Mouse (Mus musculus): ENCODE measurements at regions not wholly inside any gene's neighbourhood (a gene's known extent, or its start where the extent isn't known, plus 50 kb on each side); places are given as distances from the start of the nearest gene placed in this dataset.
A peak's percentile ranks its signal among the peaks of the same experiment; 100 is the strongest.

DNA sequence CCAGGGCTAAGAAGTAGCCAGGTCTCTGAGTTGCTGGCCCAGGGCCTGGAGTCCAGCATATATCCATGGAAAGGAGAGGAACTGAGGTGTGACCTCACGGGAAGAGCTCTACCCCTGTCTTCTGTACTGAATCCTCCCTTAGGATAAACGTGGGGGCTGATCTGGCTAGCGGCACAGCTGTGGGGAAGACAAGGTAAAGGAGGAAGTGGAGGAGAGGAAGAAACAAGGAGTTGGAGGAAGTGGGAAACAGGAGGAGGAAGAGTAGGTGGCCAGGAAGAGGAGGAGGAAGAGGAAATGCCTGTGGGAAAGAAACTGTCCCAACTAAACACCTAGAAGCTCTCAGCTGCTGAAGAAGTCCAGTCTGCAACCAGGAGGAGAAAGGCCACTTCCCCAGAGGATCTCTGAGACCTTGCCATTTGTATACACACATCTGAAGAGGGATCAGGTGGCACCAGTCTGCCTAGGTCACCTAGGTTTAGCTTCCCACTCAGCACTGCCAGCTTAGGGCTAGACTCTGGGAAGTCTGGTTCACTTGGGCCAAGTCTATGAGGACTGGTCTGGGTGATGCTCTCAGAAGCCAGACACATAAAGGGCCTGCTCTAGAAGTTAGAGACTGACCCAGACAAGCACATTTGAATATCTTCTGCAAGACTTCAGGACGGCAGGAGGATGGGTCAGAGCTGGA lies 100.6 kb upstream of the Jun start:
- DNase-seq = no peak
- intact Hi-C loops (cut with DNase I) = loop anchor here (5.0 kb wide), 1 partner anchor 75 kb away; no protein-coding TSS in a partner anchor

DNA sequence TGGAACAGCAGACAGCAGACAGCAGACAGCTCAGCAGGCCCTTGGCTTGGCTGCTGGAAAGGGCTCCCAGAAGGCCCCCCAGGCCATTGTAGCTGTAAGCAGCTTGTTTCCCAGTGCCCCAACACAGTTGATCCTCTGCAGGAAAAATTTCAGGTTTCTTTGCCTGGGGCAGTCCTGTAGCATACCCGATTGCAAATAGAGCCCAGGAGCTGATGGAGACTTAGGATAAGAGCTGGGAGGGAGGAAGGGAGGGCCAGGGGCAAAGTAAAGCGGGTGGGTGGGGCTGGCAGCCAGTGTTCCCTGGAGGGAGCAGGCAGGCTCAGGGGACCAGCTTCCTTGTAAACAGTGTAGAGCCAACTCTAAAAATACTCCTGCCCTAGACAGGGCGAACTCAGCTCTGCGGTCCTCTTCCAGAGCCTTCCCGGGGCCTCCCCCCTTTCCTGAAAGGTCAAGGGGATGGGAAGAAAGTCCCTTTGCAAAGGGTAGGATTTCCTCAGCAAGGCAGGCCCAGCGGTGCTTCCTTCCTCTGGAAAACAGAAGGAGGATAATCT lies 101.8 kb upstream of the Jun start:
- peak; percentile 58 to 77 for DNase-seq
- intact Hi-C loops (cut with DNase I) = loop anchor here (5.0 kb wide), 1 partner anchor 77 kb away; no protein-coding TSS in a partner anchor

DNA sequence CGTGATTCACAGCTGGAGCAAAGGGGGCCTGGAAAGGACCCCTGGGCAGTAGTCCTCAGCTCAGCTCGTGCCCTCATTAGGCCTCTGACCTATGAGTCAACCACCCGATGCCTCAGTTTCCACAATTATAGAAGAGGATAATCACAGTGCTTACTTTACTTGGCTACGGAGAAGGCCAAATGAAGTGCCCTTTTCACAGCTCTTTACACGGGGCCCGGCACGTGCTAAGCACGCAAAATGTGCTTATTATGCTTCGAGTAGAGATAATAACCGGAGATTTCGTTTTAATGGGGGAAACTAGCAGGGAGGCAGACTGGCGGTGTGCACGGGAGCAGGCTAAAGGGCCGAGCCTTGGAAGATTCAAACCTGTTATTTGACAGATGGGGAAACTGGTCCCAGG lies 102.4 kb upstream of the Jun start:
- intact Hi-C loops (cut with DNase I) = loop anchor here (5.0 kb wide), 1 partner anchor 77 kb away; no protein-coding TSS in a partner anchor
- no peak for DNase-seq

DNA sequence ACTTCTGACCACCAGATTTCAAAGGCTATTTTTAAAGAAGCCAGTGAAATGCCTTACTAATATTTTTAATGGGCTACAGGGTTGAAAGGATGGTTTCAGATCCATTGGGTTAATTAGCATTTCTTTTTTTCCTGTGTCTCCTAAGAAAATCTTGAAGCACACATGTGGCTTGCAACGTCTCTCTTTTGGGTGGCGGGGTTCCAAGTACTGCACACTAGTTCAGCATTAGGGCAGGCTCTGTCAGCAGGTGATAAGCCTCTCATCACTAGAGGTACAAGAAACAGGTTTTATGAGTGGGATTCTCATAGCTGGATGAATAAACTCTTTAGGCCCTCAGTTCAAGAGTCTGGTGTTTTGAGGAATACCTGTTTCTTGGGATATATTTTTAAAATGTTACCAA lies 103.2 kb upstream of the Jun start:
- intact Hi-C loops (cut with DNase I) = no loop called here
- DNase-seq = no peak

DNA sequence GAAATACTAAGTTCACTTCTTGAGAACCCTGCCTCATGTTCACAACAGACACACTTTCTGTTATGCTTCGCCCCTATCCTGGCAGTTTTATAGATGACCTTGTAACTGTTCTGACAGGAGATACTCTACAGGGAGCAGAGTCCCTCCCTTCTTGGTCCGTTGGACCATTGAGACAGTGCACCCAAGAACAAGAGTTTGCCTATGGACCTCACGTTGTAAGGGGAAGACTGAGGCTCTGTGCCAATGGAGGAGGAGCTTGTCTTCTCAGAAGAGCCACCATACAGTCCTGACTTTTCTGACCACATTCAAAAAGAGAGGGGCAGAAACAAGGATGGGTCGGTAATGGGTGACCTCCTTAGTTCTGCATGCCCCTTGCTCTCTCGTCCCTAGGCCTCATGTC lies 103.8 kb upstream of the Jun start:
- intact Hi-C loops (cut with DNase I) = no loop called here
- no peak for DNase-seq

DNA sequence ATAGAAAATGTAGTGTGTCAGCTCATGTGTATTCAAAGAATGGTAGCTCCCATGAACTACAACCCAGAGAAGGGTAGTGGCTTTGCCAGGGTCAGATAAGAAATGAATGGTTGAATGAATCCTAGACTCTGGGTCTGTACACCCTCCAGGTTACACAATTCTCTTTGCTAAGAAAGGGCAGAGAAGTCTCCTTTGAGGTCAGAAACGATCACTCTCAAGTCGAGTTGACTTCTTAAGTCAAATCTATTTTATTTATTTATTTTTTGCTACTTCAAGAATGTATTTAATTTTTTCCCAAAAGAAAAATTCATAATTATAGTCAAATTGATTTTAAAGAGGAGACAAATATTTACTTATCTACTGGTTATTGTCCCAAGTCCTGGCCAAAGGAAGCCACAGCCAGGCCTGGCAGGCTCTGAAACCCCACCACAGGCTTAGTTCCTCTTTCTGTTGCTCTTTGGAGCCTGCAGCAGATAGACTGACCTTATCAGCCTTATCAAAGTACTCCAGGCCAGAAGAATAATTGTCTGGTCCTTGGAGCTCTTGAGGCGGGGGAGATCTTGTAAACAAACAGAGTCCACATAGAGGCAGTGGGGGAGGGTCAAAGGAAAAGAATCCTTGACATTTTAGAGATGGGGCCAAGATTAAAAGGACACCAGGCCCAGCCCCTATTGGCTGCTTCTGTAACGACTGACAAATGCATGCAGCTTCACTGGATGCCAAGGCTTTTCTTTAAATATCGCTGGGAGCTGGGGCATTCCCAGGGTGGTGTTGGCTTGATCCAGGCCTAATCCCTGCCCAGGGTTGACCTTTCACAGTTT lies 104.6 kb upstream of the Jun start:
- peak in 1 of 2 experiments; percentile 28 for DNase-seq

DNA sequence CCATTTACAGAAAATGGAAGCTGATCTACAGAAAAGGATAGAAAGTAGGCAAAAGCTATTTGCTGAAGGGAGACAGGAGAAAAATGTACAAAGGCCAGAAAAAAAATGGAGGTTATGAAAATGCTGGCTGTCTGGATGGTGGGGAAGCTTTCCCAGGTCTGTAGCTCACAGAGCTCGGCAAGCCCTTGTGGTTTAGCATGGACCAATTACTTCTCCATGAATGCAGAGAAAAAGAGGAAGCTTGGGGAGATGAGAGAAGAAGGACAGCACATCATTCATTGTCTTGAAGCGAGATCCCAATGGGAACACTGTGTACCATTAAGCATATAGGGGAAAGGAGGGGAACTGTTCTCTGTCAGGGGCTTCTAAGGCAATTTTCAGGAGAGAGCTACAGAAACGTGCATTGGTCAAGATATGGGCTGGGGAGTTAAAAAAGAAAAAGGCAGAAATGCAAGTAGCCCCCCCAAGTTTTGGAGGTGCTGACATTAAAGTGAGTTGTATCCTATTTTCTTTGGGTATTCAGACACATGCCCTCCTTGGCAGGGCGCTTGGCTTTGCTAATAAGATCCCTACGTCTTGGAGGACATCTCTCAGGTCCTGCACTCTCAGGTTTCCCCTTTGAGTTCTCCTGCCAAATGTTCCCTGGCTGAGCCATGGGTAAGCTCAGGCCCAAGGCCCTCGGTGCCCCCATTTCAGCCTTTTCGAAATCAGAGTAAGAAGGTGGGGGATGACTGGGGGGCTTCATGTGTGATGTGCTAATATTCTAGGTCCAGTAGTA lies 105.8 kb upstream of the Jun start:
- DNase-seq = peak in 1 of 2 experiments; percentile 49
- intact Hi-C loops (cut with DNase I) = no loop called here

More for the DNA sequence above, 104.6 kb upstream of the Jun start:
- intact Hi-C loops (cut with DNase I) = no loop called here

DNA sequence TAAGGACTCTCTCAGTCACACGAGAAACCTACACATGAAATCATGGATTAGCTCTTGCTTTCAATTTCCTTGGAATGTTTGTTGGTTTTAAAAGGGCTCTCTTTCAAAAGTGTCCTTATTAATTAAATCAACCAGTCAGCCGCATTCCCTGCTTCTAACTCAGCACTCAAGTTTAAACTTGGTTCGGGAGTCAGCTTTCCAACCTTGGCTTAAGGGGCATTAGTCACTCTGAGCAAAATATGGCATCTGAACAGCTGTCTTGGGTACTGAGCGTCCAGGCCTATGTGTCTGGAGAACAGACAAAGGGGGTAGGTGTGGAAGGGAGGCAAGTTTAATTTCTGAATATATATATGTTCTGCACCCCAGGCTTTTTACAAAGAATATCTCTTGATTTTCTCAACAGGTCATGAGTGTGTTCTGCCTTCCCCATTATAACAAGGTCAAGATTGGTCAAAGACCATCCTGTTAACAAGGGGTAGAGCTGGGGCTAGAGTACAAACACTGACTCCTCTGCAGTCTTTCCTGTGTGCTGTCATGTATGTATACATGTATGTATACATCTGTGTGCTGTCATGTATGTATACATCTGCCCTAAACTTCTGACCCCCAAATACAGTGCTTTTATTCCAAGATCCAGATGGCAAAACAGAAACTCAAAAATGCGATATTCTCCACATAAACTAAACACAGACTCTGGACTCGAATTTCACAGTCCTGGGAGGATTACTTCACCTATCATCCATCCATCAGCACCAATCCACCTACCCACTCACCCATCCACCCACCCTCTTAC lies 106.8 kb upstream of the Jun start:
- no peak for DNase-seq
- intact Hi-C loops (cut with DNase I) = no loop called here

DNA sequence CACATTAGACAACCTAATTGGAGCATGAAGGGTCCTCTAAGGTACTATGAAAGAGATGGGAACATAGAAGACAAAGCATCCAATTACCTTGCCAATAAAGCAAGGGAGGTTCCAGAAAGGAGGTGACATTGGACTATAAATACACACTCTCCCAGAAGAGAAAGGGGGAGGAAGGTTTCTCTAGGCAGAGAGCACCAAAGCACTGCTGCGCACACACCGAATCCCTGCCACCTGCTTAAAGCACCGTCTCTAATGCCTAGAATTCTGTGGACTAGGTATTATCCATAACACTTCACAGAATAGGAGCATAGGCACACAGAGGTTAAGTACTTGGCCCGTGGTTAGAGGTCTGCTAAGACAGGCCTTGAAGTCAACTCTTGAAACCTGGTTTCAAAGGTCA lies 107.8 kb upstream of the Jun start:
- intact Hi-C loops (cut with DNase I) = loop anchor here (2.0 to 5.0 kb wide), 4 partner anchors 47 to 702 kb away; partner anchors contain the start of gene Jun
- no peak for DNase-seq

DNA sequence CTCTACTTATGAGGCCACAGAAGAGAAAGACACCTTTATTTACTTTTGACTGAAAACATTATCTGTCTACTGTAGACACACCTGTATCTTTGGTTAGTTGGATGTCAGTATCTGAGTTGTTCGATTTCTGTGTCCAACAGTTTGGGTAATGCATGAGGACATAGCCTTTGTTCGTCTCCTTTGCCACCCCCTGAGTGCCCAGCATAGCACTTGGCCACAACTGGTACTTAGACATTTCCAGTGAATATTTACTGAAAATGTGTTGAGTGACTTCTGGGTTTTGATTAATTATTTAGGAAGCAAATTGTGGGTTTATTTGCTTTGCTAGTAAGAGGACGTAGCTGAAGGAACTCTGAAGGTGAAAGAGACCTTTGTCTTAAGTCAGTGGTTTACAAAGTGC lies 108.4 kb upstream of the Jun start:
- DNase-seq = no peak
- intact Hi-C loops (cut with DNase I) = loop anchor here (2.0 to 5.0 kb wide), 4 partner anchors 47 to 702 kb away; partner anchors contain the start of gene Jun

DNA sequence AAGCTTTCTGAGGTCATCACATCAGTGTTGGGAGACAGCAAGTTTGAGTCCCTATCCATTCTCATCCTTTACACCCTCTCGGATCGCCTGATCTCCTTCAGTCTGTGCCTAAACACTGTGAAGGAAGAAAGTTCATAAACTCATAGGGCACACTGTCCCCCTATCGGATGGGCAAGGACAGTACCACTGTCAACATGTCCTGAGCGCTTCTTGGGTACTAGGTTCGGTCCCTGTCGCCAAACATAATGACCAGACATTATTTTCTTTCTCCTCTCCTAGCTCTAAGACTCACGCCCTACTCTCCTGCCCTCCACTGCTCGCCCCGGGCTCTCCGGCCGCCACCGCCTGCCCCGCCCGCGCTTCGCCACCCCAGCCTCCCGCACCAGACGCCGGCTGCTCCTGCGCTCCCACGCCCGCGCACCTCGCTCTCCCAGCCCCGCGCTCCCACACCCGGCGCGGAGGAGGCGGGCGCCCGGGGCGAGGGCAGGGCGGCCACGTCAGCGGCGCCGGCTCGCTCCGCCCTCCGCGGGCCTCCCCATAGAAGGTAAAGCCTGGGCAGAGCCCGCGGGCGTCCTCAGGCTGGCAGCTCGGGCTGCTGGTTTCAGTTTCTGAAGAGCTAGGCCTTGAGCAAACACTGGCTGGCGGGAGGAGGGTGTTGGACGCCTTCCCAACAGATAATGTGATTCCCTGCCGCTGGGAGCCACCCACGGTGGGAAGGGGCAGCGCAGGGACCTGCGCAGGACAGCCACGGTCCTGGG lies 109.1 kb upstream of the Jun start:
- DNase-seq = peak; percentile 88 to 89
- intact Hi-C loops (cut with DNase I) = loop anchor here (2.0 to 5.0 kb wide), 4 partner anchors 46 to 701 kb away; partner anchors contain the start of gene Jun

DNA sequence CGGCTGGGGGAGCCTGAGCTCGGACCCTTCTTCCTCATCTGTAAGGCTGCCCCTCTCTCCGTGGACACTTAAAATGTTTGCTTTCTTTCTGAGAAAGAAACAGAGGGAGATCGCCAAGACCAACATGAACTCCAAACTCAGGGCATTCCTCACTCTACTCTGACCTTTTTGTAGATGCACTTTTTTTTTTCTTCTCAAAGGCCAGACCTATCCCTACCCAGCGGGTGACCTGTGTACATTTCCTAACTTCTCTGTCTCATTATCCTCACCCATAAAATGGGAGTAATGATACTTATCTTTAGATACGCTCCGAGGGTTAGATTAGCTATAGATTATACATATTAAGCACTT lies 109.6 kb upstream of the Jun start:
- intact Hi-C loops (cut with DNase I) = loop anchor here (2.0 to 5.0 kb wide), 4 partner anchors 46 to 701 kb away; partner anchors contain the start of gene Jun

DNA sequence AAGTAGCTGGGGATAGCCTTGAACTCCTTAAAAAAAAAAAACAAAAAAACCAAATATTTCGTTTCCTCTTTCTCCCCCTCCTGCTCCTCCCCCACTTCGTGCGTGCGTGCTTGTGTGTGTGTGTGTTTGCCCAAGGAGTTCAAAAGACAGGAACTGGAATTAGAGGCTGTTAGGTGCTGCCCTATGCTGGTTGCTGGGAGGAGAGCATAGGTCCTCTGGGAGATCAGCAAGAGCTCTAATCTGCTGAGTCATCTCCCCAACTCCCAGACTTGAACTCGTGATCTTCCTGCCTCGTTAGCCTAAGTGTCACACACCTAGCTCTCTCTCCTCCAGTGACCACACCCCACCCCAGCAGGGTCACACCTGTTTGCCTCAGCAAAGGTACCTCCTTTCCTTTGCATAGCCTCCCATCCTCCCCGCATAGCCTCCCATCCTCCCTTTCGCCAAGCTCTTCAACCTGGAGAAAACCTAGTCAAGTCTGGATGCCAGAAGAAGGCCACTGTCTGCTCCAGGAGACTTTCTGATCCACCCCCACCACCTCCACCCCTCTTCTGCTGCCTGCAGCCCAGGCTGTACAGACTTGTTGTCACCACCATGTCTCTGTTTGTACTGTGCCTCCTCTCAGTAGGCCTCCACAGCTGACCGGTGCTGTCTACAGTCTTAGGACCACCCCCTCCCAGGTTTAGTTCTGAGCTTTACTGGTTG lies 110.5 kb upstream of the Jun start:
- intact Hi-C loops (cut with DNase I) = loop anchor here (5.0 kb wide), 3 partner anchors 45 to 700 kb away; no protein-coding TSS in a partner anchor
- DNase-seq = no peak

More for the DNA sequence above, 109.6 kb upstream of the Jun start:
- no peak for DNase-seq

DNA sequence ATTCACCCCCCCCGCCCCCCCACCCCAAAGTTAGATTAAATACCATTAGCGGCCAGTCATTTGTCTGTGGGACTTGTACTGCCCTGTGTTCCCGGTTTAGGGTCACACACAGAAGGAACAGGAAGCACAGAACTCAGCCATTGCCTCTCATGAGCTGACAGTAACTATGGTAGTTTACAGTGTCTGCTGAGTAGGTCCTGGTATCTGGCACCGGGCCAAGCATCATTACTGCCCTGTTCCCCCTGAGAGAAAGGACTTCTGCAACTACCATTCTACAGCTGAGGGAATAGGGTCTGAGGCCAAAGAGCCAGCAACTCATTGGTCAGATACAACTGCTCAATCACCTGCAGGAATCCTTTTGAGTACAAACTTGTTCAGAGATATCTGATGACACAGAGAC lies 111.4 kb upstream of the Jun start:
- intact Hi-C loops (cut with DNase I) = loop anchor here (5.0 kb wide), 3 partner anchors 44 to 699 kb away; no protein-coding TSS in a partner anchor
- no peak for DNase-seq

DNA sequence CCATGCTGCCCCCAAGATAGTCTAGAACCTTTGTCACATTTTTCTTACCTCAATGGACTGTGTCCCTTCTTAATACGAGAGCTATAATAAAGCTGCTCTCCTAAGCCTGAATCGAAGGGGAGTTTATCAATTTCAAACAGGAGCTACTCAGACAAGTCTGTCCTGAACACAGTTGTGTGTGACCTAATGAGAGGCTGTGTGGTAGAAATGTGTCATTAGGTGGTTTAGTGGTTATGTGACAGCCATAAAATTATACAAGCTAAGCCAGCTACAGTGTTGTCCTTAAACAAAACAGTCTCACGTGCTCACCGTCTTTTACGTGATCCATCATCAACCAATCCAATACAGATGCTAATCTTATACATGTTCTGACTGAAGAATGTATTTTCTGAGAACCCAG lies 114.5 kb upstream of the Jun start:
- DNase-seq = no peak
- intact Hi-C loops (cut with DNase I) = no loop called here

DNA sequence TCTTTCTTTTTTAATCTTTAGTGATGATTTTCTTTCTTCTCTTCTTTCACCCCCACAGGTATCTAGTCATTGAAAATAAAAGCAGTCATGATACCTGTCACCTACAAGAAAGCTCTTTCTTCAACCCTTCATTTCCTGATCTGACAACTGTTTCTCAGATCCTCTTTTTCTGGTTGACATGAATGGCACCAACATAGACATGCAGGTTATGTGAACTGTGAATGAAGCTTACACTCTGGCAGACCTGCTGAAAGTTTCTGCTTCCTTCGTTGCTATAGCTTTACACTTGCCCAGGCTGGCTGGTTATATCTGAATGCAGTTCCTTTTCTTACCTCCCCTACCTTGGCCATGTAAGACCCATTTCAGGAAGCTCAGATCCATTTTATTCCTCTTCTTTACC lies 115.2 kb upstream of the Jun start:
- intact Hi-C loops (cut with DNase I) = no loop called here
- no peak for DNase-seq

DNA sequence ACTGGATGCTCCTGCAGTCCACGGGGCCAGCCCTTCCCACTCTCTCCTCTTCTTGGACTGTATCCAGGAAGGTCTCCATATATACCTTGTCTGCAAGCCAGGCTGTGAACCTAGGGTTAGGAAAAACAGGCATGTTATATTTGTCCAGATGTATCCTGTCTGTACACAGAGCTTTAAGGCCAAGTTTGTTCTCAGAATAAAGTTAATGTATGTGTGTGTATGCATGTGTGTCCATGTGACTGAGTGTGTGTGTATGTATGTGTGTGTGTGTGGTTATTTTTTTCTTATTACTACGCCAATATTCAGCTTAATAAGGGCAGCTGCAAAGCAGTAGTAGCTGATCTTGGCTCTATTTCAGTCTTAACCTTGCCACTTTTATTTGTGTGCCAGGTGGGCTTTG lies 117.7 kb upstream of the Jun start:
- DNase-seq = no peak
- intact Hi-C loops (cut with DNase I) = no loop called here

DNA sequence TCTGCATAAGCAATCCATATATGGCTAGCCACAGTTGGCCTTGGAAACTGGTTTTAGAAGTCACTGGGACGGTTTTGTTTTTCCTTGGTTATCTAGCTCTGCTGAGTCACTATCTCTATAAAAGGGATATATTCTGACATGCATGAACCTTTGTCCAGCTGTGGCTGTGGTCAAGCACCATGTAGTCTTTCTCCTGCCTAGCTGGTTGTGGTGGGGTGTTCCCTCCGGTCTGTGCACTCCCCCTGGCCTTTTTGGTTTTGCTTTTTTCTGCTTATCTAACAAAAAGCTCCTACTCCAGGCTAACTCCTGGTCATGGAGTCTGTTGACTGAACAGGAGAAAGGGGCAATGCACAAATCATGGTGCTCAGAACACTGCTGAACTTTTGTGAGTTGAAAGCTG lies 125.7 kb upstream of the Jun start:
- intact Hi-C loops (cut with DNase I) = no loop called here
- DNase-seq = no peak
